Mouse (Mus musculus): ENCODE data around the gene 1700022I11Rik. TPM values are rescaled to one million over a fixed set of nuclear protein-coding genes. Genes with fewer than 3 reads are reported as not detected.
A peak's percentile ranks its signal among the peaks of the same experiment; 100 is the strongest.

The 1700022I11Rik gene
- not detected for total RNA-seq (2021)

DNA sequence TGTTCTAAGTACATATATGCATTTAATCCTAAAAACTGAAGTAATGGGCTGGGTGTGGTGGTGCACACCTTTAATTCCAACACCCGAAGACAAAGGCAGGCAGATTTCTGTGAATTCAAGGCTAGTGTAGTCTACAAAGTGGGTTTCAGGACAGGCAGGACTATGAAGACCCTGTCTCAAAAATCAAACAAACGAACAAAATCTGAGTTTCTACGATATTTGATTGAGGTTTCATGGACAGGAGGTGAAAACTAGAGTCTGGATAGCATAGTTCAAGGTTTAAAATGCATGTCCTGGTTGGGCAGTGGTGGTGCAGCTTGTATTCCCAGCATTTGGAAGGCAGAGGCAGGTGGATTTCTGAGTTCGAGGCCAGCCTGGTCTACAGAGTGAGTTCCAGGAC lies at the start of gene 1700022I11Rik:
TSS of gene 1700022I11Rik (plus strand) at position 301 of the 400 bp plus-strand sequence.
- intact Hi-C loops (cut with DNase I), result no loop called here
- no peak for DNase-seq (ENCODE audit: low spot score)

DNA sequence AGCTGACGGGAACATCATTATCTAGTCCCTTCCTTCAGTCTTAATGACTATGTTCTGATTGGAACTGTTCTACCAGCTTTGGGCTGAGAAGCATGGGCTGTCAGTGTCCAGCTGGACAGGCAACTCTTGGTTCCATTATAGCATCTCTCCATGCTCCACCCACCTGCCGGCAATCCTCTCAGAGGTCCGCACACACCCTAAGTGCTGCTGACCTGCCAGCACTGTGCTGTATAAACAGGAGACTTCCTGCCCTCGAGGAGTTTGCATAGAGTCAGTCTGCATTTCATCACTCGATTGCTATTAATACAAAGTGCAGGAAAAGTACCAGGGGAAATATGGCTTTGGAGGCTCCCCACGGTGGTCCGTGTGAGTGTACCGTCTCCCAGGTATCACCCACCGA lies 48.7 kb upstream of the 1700022I11Rik start:
- no peak for DNase-seq (ENCODE audit: low spot score)
- intact Hi-C loops (cut with DNase I), result no loop called here

DNA sequence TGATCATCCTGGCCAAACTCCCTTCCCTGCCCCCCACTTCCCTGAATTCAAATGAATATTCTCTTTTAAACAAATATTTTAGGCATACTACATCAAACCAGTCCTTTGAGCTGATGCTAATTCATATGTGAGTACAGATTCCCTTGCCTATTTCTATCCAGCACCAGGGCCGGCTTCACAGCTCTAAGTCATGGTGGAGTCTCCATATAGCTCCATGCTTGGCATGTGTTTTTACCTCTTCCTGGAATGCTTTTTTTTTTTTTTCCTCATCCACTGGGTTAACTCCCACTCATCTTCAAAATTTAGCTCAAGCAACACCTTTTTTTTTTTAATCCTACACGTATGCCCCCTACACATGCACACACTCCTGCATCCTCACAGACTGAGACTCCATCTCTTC lies 47.9 kb upstream of the 1700022I11Rik start:
- intact Hi-C loops (cut with DNase I), result no loop called here
- no peak for DNase-seq (ENCODE audit: low spot score)

GRCm38 (mm10) chr4:42922056-42922455 lies 47.3 kb upstream of the 1700022I11Rik start:
- no peak for DNase-seq (ENCODE audit: low spot score)
- intact Hi-C loops (cut with DNase I), result no loop called here

GRCm38 (mm10) chr4:42922461-42922860 lies 46.9 kb upstream of the 1700022I11Rik start:
- DNase-seq (ENCODE audit: low spot score), result no peak
- intact Hi-C loops (cut with DNase I), result no loop called here

DNA sequence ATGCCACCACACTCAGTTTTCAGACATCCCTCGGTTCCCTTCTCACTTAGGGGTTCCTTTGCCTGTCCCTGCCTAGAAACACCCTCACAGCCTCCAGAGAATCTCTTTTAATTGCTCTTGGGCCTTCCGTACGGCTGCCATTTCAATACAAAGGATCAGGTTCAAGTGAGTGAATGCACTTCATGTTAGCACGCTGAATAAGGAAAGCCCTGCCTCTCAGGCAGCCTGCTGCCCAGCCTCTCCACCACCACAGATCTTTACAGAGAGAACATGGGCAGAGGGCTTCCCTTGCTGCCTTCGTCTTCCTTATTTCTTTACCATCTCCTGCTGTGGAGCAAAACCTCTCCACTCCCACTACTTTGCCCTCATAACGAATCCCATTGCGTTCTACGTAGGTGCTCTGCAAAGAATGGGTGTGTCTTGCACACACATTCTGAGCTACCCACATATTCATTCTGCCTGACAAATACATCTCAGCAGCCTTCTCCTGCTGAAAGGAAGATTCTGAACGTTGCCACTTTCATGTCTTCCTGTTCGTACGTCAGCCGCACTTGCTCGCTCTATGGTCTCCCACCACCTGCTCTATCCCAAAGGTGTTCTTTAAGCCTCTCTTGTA lies 45.2 kb upstream of the 1700022I11Rik start:
- intact Hi-C loops (cut with DNase I), result no loop called here
- DNase-seq (ENCODE audit: low spot score), result no peak

DNA sequence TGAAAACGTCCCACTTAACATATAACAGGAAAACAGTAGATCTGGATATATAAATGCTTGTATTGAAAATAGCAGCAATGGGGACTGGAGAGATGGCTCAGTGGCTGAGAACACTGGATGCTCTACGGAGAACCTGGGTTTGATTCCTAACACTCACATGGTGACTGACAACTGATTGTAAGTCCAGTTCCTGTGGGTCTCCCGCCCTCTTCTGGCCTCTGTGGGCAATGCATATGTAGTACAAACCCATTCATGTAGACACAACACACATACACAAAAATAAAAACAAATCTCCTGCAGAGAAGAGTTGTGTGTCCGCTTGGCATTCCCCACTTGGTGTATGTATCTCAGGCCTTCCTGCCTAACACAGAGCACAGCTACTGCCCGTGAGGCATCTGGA lies 41.2 kb upstream of the 1700022I11Rik start:
- intact Hi-C loops (cut with DNase I), result no loop called here
- DNase-seq (ENCODE audit: low spot score), result no peak

DNA sequence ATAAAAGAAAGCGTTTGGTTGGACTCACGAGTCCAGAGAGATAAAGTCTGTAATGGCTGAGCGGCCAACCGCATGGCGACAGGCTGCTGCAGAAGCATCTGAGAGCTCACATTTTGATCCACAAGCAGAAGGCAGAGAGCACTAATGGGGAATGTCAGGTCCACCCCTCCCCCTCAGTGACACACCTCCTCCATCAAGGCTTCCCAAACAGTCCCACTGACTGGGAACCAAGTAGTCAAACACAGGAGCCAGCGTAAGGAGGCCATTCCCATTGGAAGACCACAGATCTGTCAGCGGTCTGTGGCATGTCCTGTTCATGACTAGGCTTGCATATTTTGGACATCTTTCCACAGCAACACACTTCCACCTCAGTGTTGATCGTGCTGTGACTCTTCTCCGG lies 40.5 kb upstream of the 1700022I11Rik start:
- intact Hi-C loops (cut with DNase I), result no loop called here
- DNase-seq (ENCODE audit: low spot score), result no peak

DNA sequence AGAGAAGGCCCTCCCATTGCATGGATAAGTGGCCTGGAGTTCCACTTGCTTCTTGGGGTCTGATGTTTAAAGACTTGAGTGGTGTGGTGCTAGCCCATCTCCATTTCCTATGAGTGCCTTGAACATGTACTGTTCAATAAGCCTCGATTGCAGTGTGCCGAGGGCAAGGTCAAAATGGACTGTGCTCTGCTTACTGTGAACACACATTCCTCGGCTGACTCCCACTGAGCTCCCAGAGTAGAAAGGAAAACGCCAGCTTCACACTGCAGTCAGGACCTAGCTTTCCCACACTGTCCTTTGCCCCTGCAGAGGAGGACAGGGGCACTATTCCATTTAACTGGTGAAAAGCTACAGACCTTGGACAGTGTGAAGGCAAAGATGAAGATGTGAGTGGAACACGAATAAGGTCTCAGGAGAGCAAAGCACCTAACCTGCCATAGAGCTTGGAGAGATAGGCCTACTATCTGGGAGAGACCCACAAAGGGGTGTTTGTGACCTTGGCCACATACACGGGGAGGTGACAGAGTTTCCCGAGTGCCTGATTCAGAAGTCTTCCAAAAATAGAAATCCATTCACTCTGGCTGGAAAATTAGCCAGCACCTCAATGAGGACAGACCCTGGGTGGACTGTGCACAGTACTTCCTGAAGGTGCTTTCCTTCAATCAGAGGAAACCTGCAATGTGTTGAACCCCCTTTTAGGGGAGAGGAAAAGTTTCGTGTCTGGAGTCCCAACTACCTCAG lies 37.0 kb upstream of the 1700022I11Rik start:
- intact Hi-C loops (cut with DNase I), result no loop called here
- no peak for DNase-seq (ENCODE audit: low spot score)

DNA sequence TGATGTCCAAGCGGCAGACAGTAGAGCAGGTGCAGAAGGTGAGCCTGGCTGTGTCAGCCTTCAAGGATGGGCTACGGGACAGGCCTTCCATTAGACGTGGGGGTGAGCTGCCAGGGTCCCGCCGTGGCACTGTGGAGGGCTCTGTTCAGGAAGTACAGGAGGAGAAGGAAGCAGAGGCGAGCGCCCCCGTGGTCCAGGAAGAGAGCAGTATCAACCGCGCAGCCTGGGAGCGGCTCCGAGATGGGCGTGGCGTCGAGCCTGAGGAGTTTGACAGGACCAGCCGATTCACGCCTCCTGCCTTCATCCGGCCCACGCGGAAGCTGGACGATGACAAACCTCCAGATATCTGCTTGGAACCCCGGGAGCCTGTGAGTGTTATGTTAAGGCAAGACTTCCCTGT lies 35.8 kb upstream of the 1700022I11Rik start:
- intact Hi-C loops (cut with DNase I), result no loop called here
- DNase-seq (ENCODE audit: low spot score), result peak; percentile 45

GRCm38 (mm10) chr4:42941396-42941795 lies 28.0 kb upstream of the 1700022I11Rik start:
- intact Hi-C loops (cut with DNase I), result no loop called here
- DNase-seq (ENCODE audit: low spot score), result no peak

- DNase-seq (ENCODE audit: low spot score), result no peak
- intact Hi-C loops (cut with DNase I), result no loop called here
Measured at GRCm38 (mm10) chr4:42943341-42943740, 26.1 kb upstream of the 1700022I11Rik start.

GRCm38 (mm10) chr4:42944185-42944584 lies 25.2 kb upstream of the 1700022I11Rik start:
- DNase-seq (ENCODE audit: low spot score), result no peak
- intact Hi-C loops (cut with DNase I), result no loop called here

GRCm38 (mm10) chr4:42945043-42945442 lies 24.4 kb upstream of the 1700022I11Rik start:
- intact Hi-C loops (cut with DNase I), result no loop called here
- DNase-seq (ENCODE audit: low spot score), result no peak

GRCm38 (mm10) chr4:42945445-42945844 lies 24.0 kb upstream of the 1700022I11Rik start:
- intact Hi-C loops (cut with DNase I), result no loop called here
- no peak for DNase-seq (ENCODE audit: low spot score)

- intact Hi-C loops (cut with DNase I), result loop anchor here (2.0 kb wide), 1 partner anchor 69 kb away; no protein-coding TSS in a partner anchor
- DNase-seq (ENCODE audit: low spot score), result no peak
Measured at GRCm38 (mm10) chr4:42945952-42946351, 23.5 kb upstream of the 1700022I11Rik start.

DNA sequence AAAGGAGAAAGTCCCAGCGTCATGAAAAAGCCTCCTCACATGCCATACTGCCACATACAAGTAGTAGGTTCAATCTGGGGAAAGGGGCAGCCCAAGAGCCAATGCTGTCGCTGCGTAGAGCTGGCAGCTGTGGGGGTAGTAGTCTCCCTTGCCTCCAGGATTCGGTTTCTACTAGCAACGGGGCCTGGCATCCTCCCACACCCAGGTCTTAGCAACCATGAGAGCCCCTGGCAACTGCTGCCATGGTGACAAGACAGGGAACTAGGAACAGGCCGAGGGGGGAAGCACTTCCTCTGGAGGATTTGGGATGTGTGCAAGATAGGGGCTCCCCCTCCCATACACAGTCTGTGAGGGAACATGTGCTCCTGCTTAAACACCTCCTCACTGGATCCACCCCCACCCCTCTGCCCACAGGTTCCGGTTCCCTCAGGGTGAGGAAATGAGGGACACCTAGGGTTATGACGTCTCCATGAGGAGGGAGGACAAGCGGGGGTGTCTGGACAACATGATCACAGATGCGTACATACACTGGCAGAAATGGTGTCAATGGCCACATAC lies 22.6 kb upstream of the 1700022I11Rik start:
- intact Hi-C loops (cut with DNase I), result loop anchor here (2.0 kb wide), 1 partner anchor 70 kb away; no protein-coding TSS in a partner anchor
- no peak for DNase-seq (ENCODE audit: low spot score)

GRCm38 (mm10) chr4:42948527-42948926 lies 20.9 kb upstream of the 1700022I11Rik start:
- intact Hi-C loops (cut with DNase I), result no loop called here
- DNase-seq (ENCODE audit: low spot score), result no peak

DNA sequence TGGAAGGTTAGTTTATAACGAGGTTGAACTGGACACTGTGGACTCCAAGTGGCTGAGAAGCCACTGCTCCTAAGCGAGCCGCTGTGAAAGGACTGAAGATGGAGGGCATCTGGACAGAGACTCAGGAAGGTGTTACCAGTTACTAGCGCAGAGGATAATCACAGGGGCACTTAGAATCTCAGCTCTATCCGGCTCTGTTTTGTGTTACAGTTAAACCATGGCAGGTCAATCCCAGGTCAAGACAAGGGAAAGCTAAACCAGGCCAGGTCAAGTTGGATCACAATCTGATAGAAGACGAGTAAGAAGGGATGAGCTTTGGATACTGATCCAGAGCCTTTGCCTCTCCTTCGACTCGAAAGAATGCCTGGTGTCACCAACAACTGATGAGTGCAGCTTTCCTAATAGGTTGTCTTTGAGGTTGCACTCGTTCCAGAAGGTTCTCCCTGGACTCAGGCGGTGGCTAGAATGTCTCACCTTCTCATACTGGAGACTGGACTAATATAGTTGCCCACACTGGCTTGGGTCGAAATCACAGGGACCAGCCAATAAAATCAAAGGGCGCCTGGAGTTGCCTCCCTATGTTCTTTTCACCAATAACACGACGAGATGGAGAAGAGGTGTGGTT lies 20.2 kb upstream of the 1700022I11Rik start:
- intact Hi-C loops (cut with DNase I), result no loop called here
- DNase-seq (ENCODE audit: low spot score), result no peak

DNA sequence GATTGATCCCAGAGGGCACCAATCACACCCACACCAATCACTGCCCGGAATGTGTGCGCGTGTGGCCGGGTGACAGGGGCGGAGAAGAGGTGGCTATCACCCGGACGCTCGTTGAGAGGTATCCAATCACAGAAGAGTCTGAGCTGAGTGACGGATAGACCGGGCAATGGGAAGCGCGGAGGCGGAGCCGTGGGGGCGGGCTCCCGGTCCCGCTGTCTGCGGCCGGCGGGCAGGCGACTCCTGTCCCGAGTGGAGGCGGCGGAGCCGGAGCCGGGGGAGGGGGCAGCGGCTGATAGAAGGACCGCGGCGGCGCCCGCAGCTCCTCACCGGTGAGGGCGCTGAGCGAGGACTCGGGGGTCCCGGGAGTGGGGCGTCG lies 19.7 kb upstream of the 1700022I11Rik start, which contains the start of gene Dnajb5:
TSS of gene Dnajb5 (plus strand) at position 139 of the 376 bp plus-strand sequence.
- peak; percentile 98 for DNase-seq (ENCODE audit: low spot score)
- intact Hi-C loops (cut with DNase I), result no loop called here

DNA sequence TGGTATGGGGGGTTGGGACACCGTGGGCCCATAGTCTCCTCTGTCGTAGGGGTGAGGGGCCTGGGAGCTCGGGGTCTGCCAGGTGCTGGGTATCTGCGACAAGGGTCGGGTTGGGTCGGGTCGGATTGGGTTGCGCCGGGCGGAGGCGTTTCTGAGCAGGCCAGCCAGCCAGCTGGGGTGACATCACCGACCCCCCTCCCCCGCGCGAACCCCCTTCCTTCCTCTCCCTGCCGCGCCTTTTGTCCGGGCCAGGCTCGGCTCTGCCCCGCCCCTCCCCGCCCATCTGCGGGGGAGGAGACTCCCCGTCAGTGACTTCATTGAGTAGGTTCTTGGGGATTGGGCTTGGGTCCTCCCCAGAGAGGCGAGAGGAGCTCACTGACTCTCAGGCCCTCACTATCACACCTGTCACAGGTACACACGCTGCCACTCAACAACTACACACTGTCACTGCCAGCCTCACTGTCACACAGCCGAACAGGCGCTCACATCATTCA lies 19.3 kb upstream of the 1700022I11Rik start:
- peak; percentile 88 for DNase-seq (ENCODE audit: low spot score)
- intact Hi-C loops (cut with DNase I), result no loop called here

All from heart, postnatal 25 days (tissue).